Mouse (Mus musculus): ENCODE data around the gene Tbkbp1.

DNA sequence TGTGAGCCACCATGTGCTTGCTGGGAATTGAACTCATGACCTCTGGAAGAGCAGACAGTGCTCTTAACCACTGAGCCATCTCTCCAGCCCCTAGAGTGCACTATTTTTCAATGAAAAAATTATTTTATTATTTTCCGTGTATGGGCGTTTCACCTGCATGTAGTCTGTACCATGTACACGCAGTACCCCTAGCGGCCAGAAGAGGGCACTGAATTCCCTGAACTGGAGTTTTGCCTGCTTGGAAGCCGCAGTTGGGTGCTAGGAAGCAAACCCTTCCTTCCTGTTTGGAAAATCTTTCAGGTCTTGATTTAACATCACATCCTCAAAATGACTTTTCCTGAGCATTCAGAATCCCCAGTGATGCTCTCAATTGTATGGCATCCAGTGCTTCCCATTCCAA lies 47.3 kb upstream of the Tbkbp1 start:
- TF ChIP-seq TCF12 (IDR thresholded peaks at IDR 0.05; ENCODE audit: low read depth, low read length): no peak
- peak; percentile 82 to 94 for TF ChIP-seq CTCF (conservative IDR thresholded peaks at IDR 0.05 in 1 of 2, IDR thresholded peaks at IDR 0.05 in 1 of 2; ENCODE audit: low read depth in 2 of 2, low read length in 2 of 2)
- no peak for TF ChIP-seq MAX (IDR thresholded peaks at IDR 0.05; ENCODE audit: low read length)
- TF ChIP-seq MAZ (IDR thresholded peaks at IDR 0.05; ENCODE audit: low read depth, low read length): no peak
- TF ChIP-seq MXI1 (IDR thresholded peaks at IDR 0.05; ENCODE audit: low read depth, low read length): no peak
- no peak for TF ChIP-seq POLR2AphosphoS2 (IDR thresholded peaks at IDR 0.05; ENCODE audit: low read depth, low read length)
- TF ChIP-seq SMC3 (IDR thresholded peaks at IDR 0.05; ENCODE audit: low read depth, low read length): peak; percentile 73
- TF ChIP-seq KAT2A (IDR thresholded peaks at IDR 0.05; ENCODE audit: insufficient replicate concordance, low read length): no peak
- no peak for TF ChIP-seq USF1 (IDR thresholded peaks at IDR 0.05; ENCODE audit: low read depth, low read length)
- no peak for TF ChIP-seq E2F4 (IDR thresholded peaks at IDR 0.05; ENCODE audit: insufficient replicate concordance, low read depth, low read length)

Measured in CH12.LX (cell line).